Mouse (Mus musculus) midbrain, postnatal 0 days (tissue): ENCODE measurements at regions not wholly inside any gene's neighbourhood (a gene's known extent, or its start where the extent isn't known, plus 50 kb on each side); places are given as distances from the start of the nearest gene placed in this dataset.
"Not testable (repeated sequence)": the region's sequence is repeated elsewhere in the genome, so short reads cannot be mapped to it uniquely, and the experiment has no call there.

Experiments
- ATAC-seq: fragments of 200-750 bp; cut with Nextera tagmentation; 2 replicates; pipeline ENCODE4 v1.8.0; 2017; ENCODE audit warnings: moderate number of reproducible peaks, mild to moderate bottlenecking, moderate TSS enrichment, moderate library complexity; ENCODE audit not compliant: low FRiP score
- DNase-seq: peaks from one replicate; pipeline ENCODE4 v3.0.0-alpha.2; 2015; ENCODE audit warnings: low spot score
- H3K27ac ChIP-seq: fragments of 300-500 bp; sonication (generic); 2 replicates; pipeline ENCODE4 v1.5.1; 2014; ENCODE audit warnings: low read depth, mild to moderate bottlenecking, low read length, mixed read lengths
- H3K27me3 ChIP-seq: fragments of 300-500 bp; sonication (generic); 2 replicates; pipeline ENCODE4 v1.6.1; 2014; ENCODE audit warnings: low read length, control low read depth, mixed read lengths; ENCODE audit not compliant: insufficient read depth
- H3K36me3 ChIP-seq: fragments of 300-500 bp; sonication (generic); 2 replicates; pipeline ENCODE4 v1.6.1; 2014; ENCODE audit warnings: low read length, control low read depth, mixed read lengths; ENCODE audit not compliant: insufficient read depth
- H3K4me1 ChIP-seq: fragments of 300-500 bp; sonication (generic); 2 replicates; pipeline ENCODE4 v1.6.1; 2014; ENCODE audit warnings: mild to moderate bottlenecking, control low read depth, antibody characterized with exemption, low read length, mixed read lengths; ENCODE audit not compliant: insufficient read depth
- H3K4me2 ChIP-seq: fragments of 300-500 bp; sonication (generic); 2 replicates; pipeline ENCODE4 v1.6.1; 2014; ENCODE audit warnings: low read depth, mild to moderate bottlenecking, low read length, mixed read lengths; ENCODE audit not compliant: poor library complexity, severe bottlenecking
- H3K4me3 ChIP-seq: fragments of 300-500 bp; sonication (generic); 2 replicates; pipeline ENCODE4 v1.5.1; 2014; ENCODE audit warnings: low read depth, mild to moderate bottlenecking, low read length, moderate library complexity
- H3K9ac ChIP-seq: fragments of 300-500 bp; sonication (generic); replicated peaks from 2 replicates; pipeline ENCODE4 v1.6.1; 2014; ENCODE audit warnings: mild to moderate bottlenecking, low read length, moderate library complexity, mixed read lengths; ENCODE audit not compliant: poor library complexity, severe bottlenecking
- H3K9me3 ChIP-seq: fragments of 300-500 bp; sonication (generic); 2 replicates; pipeline ENCODE4 v1.6.1; 2016; ENCODE audit warnings: low read length, control low read depth
- CTCF ChIP-seq: IDR thresholded peaks from 2 replicates; pipeline ENCODE4 v1.5.1; 2016; ENCODE audit warnings: antibody characterized with exemption, mild to moderate bottlenecking
- WGBS: fragments of 180-500 bp; shearing (Covaris S2); extraction: QIAGEN DNeasy Blood & Tissue Kit; methylation state at CpG from one replicate; pipeline ENCODE4 v1.1.7; 2014; 5-methylcytosine and 5-hydroxymethylcytosine counted together

DNA sequence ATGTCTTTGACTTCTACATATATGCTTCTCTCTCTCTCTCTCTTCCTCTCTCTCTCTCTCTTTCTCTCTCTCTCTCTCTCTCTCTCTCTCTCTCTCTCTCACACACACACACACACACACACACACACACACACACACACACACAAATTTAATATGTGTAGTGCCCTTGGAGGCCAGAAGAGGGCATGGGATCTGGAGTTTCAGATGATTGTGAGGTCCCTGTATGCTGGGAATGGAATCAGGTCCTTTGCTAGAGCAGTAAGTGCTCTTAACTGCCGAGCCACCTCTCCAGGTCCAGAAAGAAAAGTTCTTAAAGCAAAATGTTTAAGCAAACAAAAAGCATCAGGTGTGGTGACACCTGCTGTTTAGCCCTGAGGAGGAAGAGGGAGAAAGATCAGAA is 62.2 kb upstream of the Adgre5 start:
- not testable (repeated sequence) for H3K9ac ChIP-seq, H3K4me3 ChIP-seq, H3K4me1 ChIP-seq, DNase-seq, ATAC-seq, H3K36me3 ChIP-seq, H3K27ac ChIP-seq, H3K9me3 ChIP-seq, H3K27me3 ChIP-seq, H3K4me2 ChIP-seq
- WGBS: 35% methylated on average over 1 of the region's 1 CpGs
- peak; percentile 45 for TF ChIP-seq CTCF

DNA sequence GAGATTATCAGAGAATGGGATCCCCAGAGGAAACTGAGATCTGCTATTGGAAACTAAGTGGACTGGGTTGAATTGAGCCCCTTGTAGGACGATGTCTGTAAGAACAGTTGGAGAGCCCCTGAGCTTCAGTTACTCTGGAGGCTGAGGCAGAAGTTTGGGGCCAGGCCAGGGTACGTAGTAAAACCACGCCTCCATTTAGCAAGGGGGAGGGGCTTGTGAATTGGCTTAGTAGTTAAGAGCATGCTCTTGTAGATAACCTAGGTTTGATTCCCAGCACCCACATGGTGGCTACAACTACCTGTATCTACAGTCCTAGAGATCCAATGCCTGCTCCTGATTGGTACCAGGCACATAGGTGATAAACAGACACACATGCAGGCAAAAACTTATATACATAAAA is 61.4 kb upstream of the Adgre5 start:
- ATAC-seq (no peak), DNase-seq (no peak)
- Histone ChIP-seq H3K27ac (no peak overlapping the region), H3K9ac (no peak overlapping the region), H3K9me3 (no peaks in the 10 kb centered on the region), H3K36me3 (no peaks in the 10 kb centered on the region), H3K4me1 (no peaks in the 10 kb centered on the region), H3K27me3 (no peaks in the 10 kb centered on the region), H3K4me2 (no peak overlapping the region), H3K4me3 (no peak overlapping the region)
- no peak for TF ChIP-seq CTCF
- 41% methylated on average over 3 of the region's 3 CpGs for WGBS

DNA sequence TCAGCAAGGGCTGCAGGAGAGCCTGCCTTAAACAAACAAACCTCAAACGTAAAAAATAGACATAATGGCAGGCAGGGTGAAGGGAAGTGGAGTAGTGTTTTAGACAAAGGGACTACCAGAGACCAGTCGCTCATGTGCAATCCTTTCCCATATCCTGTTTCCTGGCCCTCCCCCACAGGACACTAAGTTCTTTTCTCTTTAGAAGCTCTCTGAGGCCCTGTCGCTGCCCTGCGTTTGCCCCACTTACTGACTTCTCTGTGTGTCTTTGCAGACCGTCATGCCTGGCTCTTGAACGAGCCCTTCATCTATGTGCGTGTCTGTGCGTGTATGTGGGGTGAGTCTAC is 58.5 kb upstream of the Adgre5 start:
- no peak overlapping the region for H3K4me2 ChIP-seq
- H3K9ac ChIP-seq: no peak overlapping the region
- H3K36me3 ChIP-seq: no peaks in the 10 kb centered on the region
- no peak for DNase-seq
- no peaks in the 10 kb centered on the region for H3K9me3 ChIP-seq
- H3K4me3 ChIP-seq: no peak overlapping the region
- no peaks in the 10 kb centered on the region for H3K27me3 ChIP-seq
- ATAC-seq: no peak
- WGBS: 75% methylated on average over 8 of the region's 8 CpGs
- H3K4me1 ChIP-seq: no peaks in the 10 kb centered on the region
- TF ChIP-seq CTCF: no peak
- H3K27ac ChIP-seq: no peak overlapping the region

GRCm38 (mm10) chr8:83798881-83799606 is 57.9 kb upstream of the Adgre5 start:
- DNase-seq: no peak
- Histone ChIP-seq H3K4me2 (no peak overlapping the region), H3K27ac (no peak overlapping the region), H3K9ac (no peak overlapping the region), H3K9me3 (no peaks in the 10 kb centered on the region), H3K4me3 (no peak overlapping the region), H3K36me3 (no peaks in the 10 kb centered on the region), H3K4me1 (no peaks in the 10 kb centered on the region), H3K27me3 (no peaks in the 10 kb centered on the region)
- no peak for TF ChIP-seq CTCF
- 80% methylated on average over 9 of the region's 9 CpGs for WGBS
- no peak for ATAC-seq

DNA sequence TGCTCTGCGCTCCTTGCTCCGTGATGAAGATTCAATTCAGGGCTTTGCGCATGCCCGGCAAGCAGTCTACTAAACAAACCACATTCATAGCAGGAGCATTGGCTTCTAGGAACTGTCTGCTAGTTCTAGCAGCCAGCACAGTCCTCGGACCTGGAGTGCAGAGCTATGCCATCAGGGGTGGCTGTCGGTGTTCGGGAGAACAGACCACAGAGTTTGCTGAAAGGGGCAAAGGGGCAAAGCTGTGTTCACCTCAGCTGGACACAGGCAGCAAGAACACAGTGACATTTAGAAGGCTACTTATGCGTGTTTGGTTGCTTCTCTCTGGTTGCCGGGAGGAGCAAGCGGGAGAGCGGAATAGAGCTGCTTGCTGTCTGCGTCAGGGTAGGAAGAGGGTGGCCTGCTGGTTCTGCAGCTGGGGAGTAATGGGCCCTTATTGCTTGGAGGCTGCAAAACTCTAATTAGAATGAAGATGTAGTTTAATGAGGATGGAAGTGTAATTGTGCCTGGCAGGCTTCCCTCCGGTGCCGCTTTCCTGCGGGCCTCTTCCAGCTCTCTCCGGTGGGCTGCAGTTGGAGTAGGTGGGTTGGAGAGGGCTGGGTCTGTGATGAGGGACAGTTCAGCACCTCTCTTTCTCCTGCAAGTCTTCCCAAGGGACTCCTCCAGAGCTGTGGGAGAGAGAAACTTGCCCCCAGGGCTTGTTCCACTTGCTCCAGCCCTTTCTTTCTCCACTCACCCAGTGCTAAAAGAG is 52.5 kb upstream of the Adgre5 start:
- ATAC-seq (no peak), DNase-seq (peak; percentile 34)
- Histone ChIP-seq H3K27ac (no peak overlapping the region), H3K4me3 (no peak overlapping the region), H3K9ac (no peak overlapping the region), H3K4me2 (no peak overlapping the region), H3K27me3 (no peaks in the 10 kb centered on the region), H3K4me1 (no peaks in the 10 kb centered on the region), H3K9me3 (no peaks in the 10 kb centered on the region), H3K36me3 (no peaks in the 10 kb centered on the region)
- no peak for TF ChIP-seq CTCF
- WGBS: 58% methylated on average over 16 of the region's 16 CpGs
